ENCODE assay signal across 25 mouse cellular contexts in genomic region chr1:34220094-34220601, GRCm38 (mm10).
"Had no signal": no experiment of that assay in that cellular context is flagged by ENCODE, and none has a peak within 500 bp of the region (broad histone marks: within the 10 kb centered on the region; RNA-seq: fewer than 3 reads in every experiment).

No protein-coding gene starts in this region.

- H3K27me3 ChIP-seq: embryonic facial prominence, embryonic 12.5 days; embryonic facial prominence, embryonic 13.5 days; embryonic facial prominence, embryonic 15.5 days; forebrain, embryonic 12.5 days; forebrain, embryonic 13.5 days; forebrain, embryonic 15.5 days had no signal

- H3K9ac ChIP-seq: embryonic facial prominence, embryonic 12.5 days; embryonic facial prominence, embryonic 13.5 days; embryonic facial prominence, embryonic 15.5 days; forebrain, embryonic 12.5 days; forebrain, embryonic 13.5 days; forebrain, embryonic 15.5 days; forebrain, postnatal 0 days had no signal

- ATAC-seq: forebrain, embryonic 13.5 days; forebrain, embryonic 14.5 days; forebrain, embryonic 15.5 days; forebrain, embryonic 16.5 days; forebrain, postnatal 0 days had no signal

- H3K4me1 ChIP-seq: embryonic facial prominence, embryonic 10.5 days; embryonic facial prominence, embryonic 12.5 days; embryonic facial prominence, embryonic 13.5 days; embryonic facial prominence, embryonic 15.5 days; forebrain, embryonic 12.5 days; forebrain, embryonic 13.5 days; forebrain, embryonic 15.5 days had no signal

- DNase-seq: cerebellum, adult 9-10 months; cerebellum, adult 9-11 months; cerebellum, postnatal 10 days; cerebellum, postnatal 14 days; cerebellum, postnatal 25 days; cerebellum, postnatal 36 days; embryo, embryonic 11 days; forebrain, postnatal 0 days; gastrocnemius, adult 2 months; gastrocnemius, postnatal 14 days; gastrocnemius, postnatal 25 days; gastrocnemius, postnatal 36 days; heart, adult 18-20 months; heart, adult 2 months had no signal

- H3K9me3 ChIP-seq: embryonic facial prominence, embryonic 10.5 days; embryonic facial prominence, embryonic 12.5 days; embryonic facial prominence, embryonic 13.5 days; embryonic facial prominence, embryonic 15.5 days; forebrain, embryonic 10.5 days; forebrain, embryonic 12.5 days; forebrain, embryonic 13.5 days; forebrain, embryonic 15.5 days had no signal

- H3K4me2 ChIP-seq: embryonic facial prominence, embryonic 12.5 days; embryonic facial prominence, embryonic 13.5 days; embryonic facial prominence, embryonic 15.5 days; forebrain, embryonic 12.5 days; forebrain, embryonic 13.5 days; forebrain, embryonic 15.5 days had no signal

- H3K27ac ChIP-seq: embryonic facial prominence, embryonic 10.5 days; embryonic facial prominence, embryonic 12.5 days; embryonic facial prominence, embryonic 13.5 days; embryonic facial prominence, embryonic 15.5 days; forebrain, embryonic 10.5 days; forebrain, embryonic 12.5 days; forebrain, embryonic 13.5 days; forebrain, embryonic 15.5 days; gastrocnemius, adult 2 months; heart, adult 2 months had no signal

- H3K4me3 ChIP-seq: embryonic facial prominence, embryonic 10.5 days; embryonic facial prominence, embryonic 12.5 days; embryonic facial prominence, embryonic 13.5 days; embryonic facial prominence, embryonic 15.5 days; erythroblast, embryonic 14.5 days; forebrain, embryonic 10.5 days; forebrain, embryonic 12.5 days; forebrain, embryonic 13.5 days; forebrain, embryonic 15.5 days; gastrocnemius, adult 2 months; heart, adult 2 months had no signal
